Mouse (Mus musculus) heart, postnatal 0 days (tissue): ENCODE data around the gene Sema5a. TPM values are rescaled to one million over a fixed set of nuclear protein-coding genes. Genes with fewer than 3 reads are reported as not detected.

ENCODE experiments used
- ATAC-seq: fragments of 200-750 bp; cut with Nextera tagmentation; 2 replicates; pipeline ENCODE4 v1.8.0; 2017; ENCODE audit warnings: low read depth, moderate number of reproducible peaks, moderate library complexity; ENCODE audit not compliant: insufficient read depth
- DNase-seq: peaks from one replicate; pipeline ENCODE4 v3.0.0-alpha.2; 2016; ENCODE audit warnings: low spot score
- H3K27ac ChIP-seq: fragments of 300-500 bp; sonication (generic); 2 replicates; pipeline ENCODE4 v1.5.1; 2014; ENCODE audit warnings: low read depth, mild to moderate bottlenecking
- H3K27me3 ChIP-seq: fragments of 300-500 bp; sonication (generic); 2 replicates; pipeline ENCODE4 v1.6.1; 2014; ENCODE audit warnings: low read length, mixed read lengths; ENCODE audit not compliant: control insufficient read depth, insufficient read depth
- H3K36me3 ChIP-seq: fragments of 300-500 bp; sonication (generic); replicated peaks from 2 replicates; pipeline ENCODE4 v1.6.1; 2014; ENCODE audit warnings: low read length, mixed read lengths; ENCODE audit not compliant: control insufficient read depth, insufficient read depth
- H3K4me1 ChIP-seq: fragments of 300-500 bp; sonication (generic); 2 replicates; pipeline ENCODE4 v1.6.1; 2014; ENCODE audit warnings: antibody characterized with exemption; ENCODE audit not compliant: control insufficient read depth, insufficient read depth
- H3K4me2 ChIP-seq: fragments of 300-500 bp; sonication (generic); 2 replicates; pipeline ENCODE4 v1.6.1; 2014; ENCODE audit warnings: low read depth, mild to moderate bottlenecking, low read length, moderate library complexity
- H3K4me3 ChIP-seq: fragments of 300-500 bp; sonication (generic); 2 replicates; pipeline ENCODE4 v1.5.1; 2014; ENCODE audit warnings: low read depth, low read length
- H3K9ac ChIP-seq: fragments of 300-500 bp; sonication (generic); replicated peaks from 2 replicates; pipeline ENCODE4 v1.6.1; 2014; ENCODE audit warnings: low read depth, low read length, mixed read lengths
- H3K9me3 ChIP-seq: fragments of 300-500 bp; sonication (generic); replicated peaks from 2 replicates; pipeline ENCODE4 v1.6.1; 2016; ENCODE audit warnings: low read length; ENCODE audit not compliant: control insufficient read depth
- CTCF ChIP-seq: IDR thresholded peaks from 2 replicates; pipeline ENCODE4 v1.5.1; 2016; ENCODE audit warnings: antibody characterized with exemption, control low read depth, low read depth
- EP300 ChIP-seq: IDR thresholded peaks from 2 replicates; pipeline ENCODE4 v1.6.1; 2016; ENCODE audit warnings: antibody characterized with exemption, low read depth
- WGBS: fragments of 180-500 bp; shearing (Covaris S2); extraction: QIAGEN DNeasy Blood & Tissue Kit; methylation state at CpG from one replicate; pipeline ENCODE4 v1.1.7; 2014; 5-methylcytosine and 5-hydroxymethylcytosine counted together
- polyA plus RNA-seq: library from polyadenylated mRNA; unstranded; fragments of >200 nt; fragmentation: Nextera tagmentation; extraction: Ambion mirVana; gene quantifications from 2 replicates; pipeline ENCODE4 v1.2.1, GENCODE M21; 2015
- total RNA-seq: library from RNA; depleted of rRNA; stranded (reverse); fragments of >200 nt; gene quantifications from 2 replicates; pipeline ENCODE4 v1.2.3, GENCODE M21; 2014; ENCODE audit warnings: low replicate concordance

Sema5a gene
- total and polyA plus RNA-seq, 2 experiments from 2014 or later: 3.7 to 11.5 TPM

- H3K4me3 ChIP-seq: no peak overlapping the region
- WGBS: 84% methylated on average over 3 of the region's 3 CpGs
- H3K27me3 ChIP-seq: no peaks in the 10 kb centered on the region
- no peak for TF ChIP-seq CTCF
- no peak for TF ChIP-seq EP300
- H3K36me3 ChIP-seq: no peaks in the 10 kb centered on the region
- H3K4me2 ChIP-seq: no peak overlapping the region
- H3K9ac ChIP-seq: no peak overlapping the region
- ATAC-seq (no peak), DNase-seq (no peak)
- H3K9me3 ChIP-seq: no peaks in the 10 kb centered on the region
- H3K27ac ChIP-seq: no peak overlapping the region
- no peaks in the 10 kb centered on the region for H3K4me1 ChIP-seq
These were observed 152.5 kb downstream of the Sema5a start for GRCm38 (mm10) chr15:32397064-32397463.

DNA sequence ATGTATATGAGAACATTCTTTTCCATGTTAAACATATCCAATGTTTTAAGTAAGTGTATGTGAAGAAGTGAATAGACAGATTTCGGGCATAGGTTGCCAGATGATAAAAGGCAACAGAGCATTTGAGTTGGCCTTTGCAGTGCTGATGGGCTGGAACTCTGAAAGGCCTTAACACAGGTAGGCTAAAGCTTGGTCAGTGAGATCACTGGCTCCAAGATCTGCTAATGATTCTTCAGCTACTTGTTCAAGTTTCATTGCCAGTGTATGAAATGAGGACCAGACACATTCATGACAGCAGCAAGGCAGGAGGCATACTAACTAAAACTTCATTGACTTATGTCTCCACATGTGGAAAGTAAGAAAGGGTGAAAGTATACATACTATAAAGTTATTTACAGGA, 154.1 kb downstream of the Sema5a start:
- Histone ChIP-seq H3K27ac (no peak overlapping the region), H3K4me1 (no peaks in the 10 kb centered on the region; the same call in 1 of the 2 replicates), H3K4me2 (no peak overlapping the region), H3K9me3 (no peaks in the 10 kb centered on the region), H3K9ac (no peak overlapping the region), H3K36me3 (no peaks in the 10 kb centered on the region), H3K27me3 (no peaks in the 10 kb centered on the region), H3K4me3 (no peak overlapping the region)
- ATAC-seq (no peak), DNase-seq (no peak)
- TF ChIP-seq CTCF (no peak), EP300 (no peak)
- 74% methylated on average over 1 of the region's 1 CpGs for WGBS

DNA sequence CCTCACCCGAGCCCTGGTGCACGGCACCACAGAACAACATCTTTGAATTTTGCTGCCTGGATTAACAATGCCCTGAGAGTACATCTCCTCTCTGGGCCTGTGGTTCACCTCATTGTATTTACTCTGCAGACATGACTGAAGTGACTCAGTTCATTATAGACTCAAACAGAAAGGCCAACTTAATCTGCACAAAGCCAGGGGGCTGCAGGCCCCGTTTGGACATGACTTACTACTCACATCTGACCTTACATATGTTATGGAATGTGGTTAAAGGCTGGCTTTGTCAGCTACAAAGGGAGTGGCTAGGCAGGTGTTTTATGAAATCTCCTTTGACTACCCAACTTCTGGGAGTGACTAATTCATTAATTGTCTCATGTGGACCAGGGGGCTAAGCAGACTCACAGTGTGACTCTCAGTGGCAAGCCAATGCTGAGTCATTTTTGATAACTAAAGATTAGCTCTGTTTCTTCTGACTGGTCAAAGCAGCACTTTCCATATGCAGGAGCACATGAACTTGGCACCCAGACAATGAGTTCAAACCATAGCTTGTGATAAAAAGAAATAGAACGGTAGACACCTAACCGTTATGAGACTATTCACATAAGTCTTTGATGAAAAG, 157.4 kb downstream of the Sema5a start:
- Histone ChIP-seq H3K9ac (no peak overlapping the region), H3K4me2 (no peak overlapping the region), H3K9me3 (no peaks in the 10 kb centered on the region), H3K36me3 (no peaks in the 10 kb centered on the region), H3K27ac (no peak overlapping the region), H3K27me3 (no peaks in the 10 kb centered on the region), H3K4me1 (no peaks in the 10 kb centered on the region; the same call in 1 of the 2 replicates), H3K4me3 (no peak overlapping the region)
- DNase-seq (no peak), ATAC-seq (no peak)
- WGBS: 57% methylated on average over 5 of the region's 5 CpGs
- no peak for TF ChIP-seq EP300
- no peak for TF ChIP-seq CTCF

DNA sequence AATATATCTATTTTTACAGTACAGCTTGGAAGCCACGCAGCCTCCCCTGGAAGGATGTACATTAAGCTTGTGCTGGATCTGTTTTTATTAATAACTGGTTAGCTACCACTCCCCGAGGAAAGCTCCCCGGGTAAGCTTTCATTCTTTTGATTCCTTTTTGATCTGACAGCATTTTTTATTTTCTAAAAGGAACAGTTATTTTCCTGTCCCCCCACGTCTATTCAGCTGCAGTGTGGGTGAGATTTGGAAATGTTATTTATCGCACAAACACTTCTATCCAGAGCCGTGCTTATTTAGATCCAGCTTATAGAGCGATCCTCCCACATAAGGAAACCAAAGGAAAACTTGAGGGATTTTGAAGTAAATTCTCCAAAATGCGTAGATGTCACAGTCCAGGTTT, 158.7 kb downstream of the Sema5a start:
- no peak overlapping the region for H3K27ac ChIP-seq
- H3K36me3 ChIP-seq: no peaks in the 10 kb centered on the region
- H3K4me3 ChIP-seq: no peak overlapping the region
- H3K4me2 ChIP-seq: no peak overlapping the region
- no peak for DNase-seq
- 74% methylated on average over 8 of the region's 8 CpGs for WGBS
- no peaks in the 10 kb centered on the region for H3K9me3 ChIP-seq
- no peaks in the 10 kb centered on the region; the same call in 1 of the 2 replicates for H3K4me1 ChIP-seq
- TF ChIP-seq CTCF (no peak), EP300 (no peak)
- ATAC-seq: no peak
- H3K9ac ChIP-seq: no peak overlapping the region
- H3K27me3 ChIP-seq: no peaks in the 10 kb centered on the region

DNA sequence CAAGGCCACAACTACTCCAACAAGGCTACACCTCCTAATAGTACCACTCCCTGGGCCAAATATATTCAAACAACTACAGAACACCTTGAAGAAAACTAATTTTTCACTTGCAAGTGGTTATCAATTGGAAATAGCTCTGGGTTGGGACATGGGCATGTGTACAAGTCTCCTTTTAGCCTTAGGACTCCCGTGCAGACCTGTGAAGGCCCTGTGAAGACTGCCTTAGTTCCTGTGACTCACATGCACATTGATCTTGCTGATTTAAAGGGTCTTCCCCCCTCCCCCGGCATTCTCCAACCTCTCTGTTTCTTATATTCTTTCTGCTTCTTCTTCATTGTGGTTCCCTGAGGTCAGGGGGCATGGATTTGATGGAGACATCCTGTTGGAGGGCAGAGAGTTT, 161.8 kb downstream of the Sema5a start:
- H3K4me3 ChIP-seq: no peak overlapping the region
- no peaks in the 10 kb centered on the region; the same call in 1 of the 2 replicates for H3K4me1 ChIP-seq
- no peak overlapping the region for H3K4me2 ChIP-seq
- WGBS: 79% methylated on average over 2 of the region's 2 CpGs
- ATAC-seq (no peak), DNase-seq (no peak)
- H3K36me3 ChIP-seq: no peaks in the 10 kb centered on the region
- no peak for TF ChIP-seq CTCF
- TF ChIP-seq EP300: no peak
- no peak overlapping the region for H3K9ac ChIP-seq
- H3K9me3 ChIP-seq: no peaks in the 10 kb centered on the region
- H3K27me3 ChIP-seq: no peaks in the 10 kb centered on the region
- H3K27ac ChIP-seq: no peak overlapping the region

DNA sequence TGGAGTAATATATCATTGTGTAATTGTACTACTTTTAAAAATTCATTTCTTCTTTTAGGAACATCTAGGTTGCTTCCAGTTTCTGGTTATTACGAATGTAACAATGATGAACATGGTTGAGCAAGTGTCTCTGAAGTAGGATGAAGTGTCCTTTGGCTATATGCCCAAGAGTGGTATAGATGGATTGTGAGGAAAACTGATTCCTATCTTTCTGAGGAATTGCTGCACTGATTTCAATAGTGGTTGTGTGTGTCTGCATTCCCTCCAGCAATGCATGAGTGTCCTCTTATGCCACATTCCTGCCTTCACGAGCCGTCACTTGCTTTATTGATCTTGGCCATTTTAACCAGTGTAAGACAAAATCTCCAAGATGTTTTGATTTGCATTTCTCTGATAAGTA, 163.2 kb downstream of the Sema5a start:
- no peaks in the 10 kb centered on the region; the same call in 1 of the 2 replicates for H3K4me1 ChIP-seq
- H3K4me3 ChIP-seq: no peak overlapping the region
- no peak overlapping the region for H3K9ac ChIP-seq
- DNase-seq (no peak), ATAC-seq (no peak)
- H3K36me3 ChIP-seq: no peaks in the 10 kb centered on the region
- no peak overlapping the region for H3K27ac ChIP-seq
- H3K4me2 ChIP-seq: no peak overlapping the region
- TF ChIP-seq EP300: no peak
- no peak for TF ChIP-seq CTCF
- WGBS: 63% methylated on average over 3 of the region's 3 CpGs
- H3K9me3 ChIP-seq: no peaks in the 10 kb centered on the region
- H3K27me3 ChIP-seq: no peaks in the 10 kb centered on the region
